Mouse (Mus musculus): Measurements from ENCODE around the gene Gas6.

GRCm38 (mm10) chr8:13468737-13469136 is 25.6 kb downstream of the Gas6 start:
- TF ChIP-seq ZC3H11A (IDR thresholded peaks at IDR 0.05; ENCODE audit: borderline replicate concordance, low read depth, low read length) = no peak
- no peak for TF ChIP-seq HCFC1 (IDR thresholded peaks at IDR 0.05; ENCODE audit: borderline replicate concordance, insufficient read depth, low read length)

Measured in ES-E14 (cell line).